Mouse (Mus musculus) neural tube, postnatal 0 days (tissue): ENCODE data around the gene Sox11. TPM values are rescaled to one million over a fixed set of nuclear protein-coding genes. Genes with fewer than 3 reads are reported as not detected.

Experiments
- polyA plus RNA-seq: library from polyadenylated mRNA; unstranded; fragments of >200 nt; fragmentation: Nextera tagmentation; extraction: Ambion mirVana; gene quantifications from 2 replicates; pipeline ENCODE4 v1.2.1, GENCODE M21; 2015

The Sox11 gene
- polyA plus RNA-seq: 51.4 and 56.5 TPM in 2 replicates

GRCm38 (mm10) chr12:27341871-27342690, at the start of gene Sox11:
Gene Sox11 (minus strand): TSS chr12:27342574.

